Comparison of ENCODE assay signal across 8 mouse cellular contexts in the genomic region with DNA sequence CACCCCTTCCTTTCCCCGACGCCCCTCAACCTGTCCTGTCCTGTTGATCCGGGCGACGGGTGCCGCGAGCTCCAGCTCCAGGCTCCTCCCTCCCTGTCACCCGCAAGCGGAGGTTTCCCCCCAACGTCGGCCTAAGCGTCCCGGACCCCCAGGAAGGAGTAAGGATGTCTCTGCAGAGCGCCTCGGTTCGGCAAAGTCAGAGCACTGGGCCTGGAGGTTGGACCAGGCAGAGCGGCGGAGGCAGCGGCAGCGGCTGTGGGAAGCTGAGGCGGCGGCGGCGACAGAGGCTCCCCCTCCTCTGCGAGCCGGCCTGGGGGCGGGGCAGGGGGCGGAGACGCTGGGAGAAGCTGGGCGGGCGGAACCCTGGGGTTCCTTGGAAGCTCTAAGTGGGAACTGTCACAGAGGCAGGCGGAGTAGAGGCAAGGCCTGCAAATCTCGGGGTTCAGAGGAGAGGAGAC. TPM values are rescaled to one million over a fixed set of nuclear protein-coding genes. Genes with fewer than 3 reads are reported as not detected.
DNase-seq lines count a peak whose midpoint lies in the region; ATAC-seq and TF ChIP-seq lines count a peak whose summit lies in the region.

No protein-coding gene starts in this region.

- peaks cover 7% of the 10 kb centered on the region; the same call in 1 of the 2 replicates for H3K27me3 ChIP-seq in intestine, embryonic 15.5 days (replicated peaks)
- H3K27me3 ChIP-seq in limb, embryonic 10.5 days (ENCODE audit: low read depth, poor library complexity, severe bottlenecking), result peaks cover 100% of the 10 kb centered on the region
- peaks cover 99% of the 10 kb centered on the region for H3K27me3 ChIP-seq in midbrain, embryonic 10.5 days (ENCODE audit: low read depth, poor library complexity, severe bottlenecking)
- H3K27me3 ChIP-seq in small intestine, adult 2 months (ENCODE audit: control insufficient read depth, insufficient read depth, low read length), result 0 out of 2 replicates have a peak, but pooled peaks cover 4% of the 10 kb centered on the region

- peak overlapping the region; percentile 98 for H3K4me2 ChIP-seq in intestine, embryonic 15.5 days (replicated peaks)

- no peak for ATAC-seq in cerebellum, adult (ENCODE audit: insufficient number of reproducible peaks, low FRiP score, low TSS enrichment)
- peak; percentile 57 for ATAC-seq in intestine, embryonic 15.5 days

- H3K36me3 ChIP-seq in intestine, embryonic 15.5 days, result no peaks in the 10 kb centered on the region
- H3K36me3 ChIP-seq in limb, embryonic 10.5 days, result no peaks in the 10 kb centered on the region
- H3K36me3 ChIP-seq in midbrain, embryonic 10.5 days, result no peaks in the 10 kb centered on the region
- no peaks in the 10 kb centered on the region for H3K36me3 ChIP-seq in small intestine, adult 2 months (ENCODE audit: control insufficient read depth, insufficient read depth, low read length)

- peak overlapping the region; percentile 78 for H3K4me3 ChIP-seq in cortical plate, adult 2 months (ENCODE audit: insufficient read depth, low read length)
- H3K4me3 ChIP-seq in intestine, embryonic 15.5 days (replicated peaks), result peak overlapping the region; percentile 51
- H3K4me3 ChIP-seq in limb, embryonic 10.5 days, result peak overlapping the region; percentile 62
- H3K4me3 ChIP-seq in midbrain, embryonic 10.5 days, result peak overlapping the region; percentile 66
- H3K4me3 ChIP-seq in small intestine, adult 2 months (ENCODE audit: low read depth, low read length), result peak overlapping the region; percentile 64

- peak; percentile 54 for DNase-seq in cerebellum, adult 11-12 months
- peak; percentile 79 to 85 for DNase-seq in gastrocnemius, postnatal 4 days (ENCODE audit: low spot score in 2 of 2)
- DNase-seq in limb, embryonic 10.5 days (ENCODE audit: low spot score), result peak; percentile 86
- peak; percentile 83 for DNase-seq in midbrain, embryonic 10.5 days (ENCODE audit: low spot score)

- TF ChIP-seq POLR2A in cortical plate, adult 2 months (IDR thresholded peaks at IDR 0.05; ENCODE audit: extremely low read depth, insufficient read depth, low read length), result no peak
- TF ChIP-seq POLR2A in small intestine, adult 2 months (IDR thresholded peaks at IDR 0.05; ENCODE audit: low read depth, low read length), result peak; percentile 84

- no peak for TF ChIP-seq CTCF in cortical plate, adult 2 months (IDR thresholded peaks at IDR 0.05; ENCODE audit: extremely low read depth, insufficient read depth, low read length)
- TF ChIP-seq CTCF in small intestine, adult 2 months (IDR thresholded peaks at IDR 0.05; ENCODE audit: extremely low read depth, insufficient read length, insufficient replicate concordance, low read depth, low read length), result no peak

- H3K9ac ChIP-seq in intestine, embryonic 15.5 days, result peak overlapping the region; percentile 64

- WGBS in intestine, embryonic 15.5 days, result under 1% methylated on average over 33 of the region's 33 CpGs
- under 1% methylated on average over 33 of the region's 33 CpGs for WGBS in limb, embryonic 10.5 days
- WGBS in midbrain, embryonic 10.5 days, result under 1% methylated on average over 33 of the region's 33 CpGs
- WGBS in small intestine, adult 2 months, result under 1% methylated on average over 33 of the region's 33 CpGs

- peak overlapping the region; percentile 72 for H3K27ac ChIP-seq in cortical plate, adult 2 months (ENCODE audit: insufficient read depth, low read length)
- peak overlapping the region; percentile 79 for H3K27ac ChIP-seq in intestine, embryonic 15.5 days
- peak overlapping the region; percentile 66 for H3K27ac ChIP-seq in limb, embryonic 10.5 days
- peak overlapping the region; percentile 68 for H3K27ac ChIP-seq in midbrain, embryonic 10.5 days (replicated peaks)
- peak overlapping the region; percentile 17; the same call in 1 of the 2 replicates for H3K27ac ChIP-seq in small intestine, adult 2 months (ENCODE audit: insufficient read depth, low read depth, low read length)

- peaks cover 1% of the 10 kb centered on the region; the same call in 1 of the 2 replicates for H3K4me1 ChIP-seq in cortical plate, adult 2 months (ENCODE audit: control insufficient read depth, insufficient read depth, low read length)
- H3K4me1 ChIP-seq in intestine, embryonic 15.5 days (replicated peaks), result peaks cover 58% of the 10 kb centered on the region
- H3K4me1 ChIP-seq in limb, embryonic 10.5 days, result peaks cover 62% of the 10 kb centered on the region
- H3K4me1 ChIP-seq in midbrain, embryonic 10.5 days, result peaks cover 77% of the 10 kb centered on the region
- H3K4me1 ChIP-seq in small intestine, adult 2 months (ENCODE audit: control insufficient read depth, insufficient read depth, insufficient read length, low read length), result peaks cover 19% of the 10 kb centered on the region

- no peaks in the 10 kb centered on the region for H3K9me3 ChIP-seq in intestine, embryonic 15.5 days
- H3K9me3 ChIP-seq in limb, embryonic 10.5 days (replicated peaks), result no peaks in the 10 kb centered on the region
- peaks cover 5% of the 10 kb centered on the region; the same call in 1 of the 2 replicates for H3K9me3 ChIP-seq in midbrain, embryonic 10.5 days (replicated peaks)

RNA-seq across cellular contexts. Expression of a gene that starts 1.0 kb away (rescaled TPM):
- polyA plus RNA-seq in cortical plate, adult 2 months (2012; rRNA removed), result 17.3 and 17.6 TPM in 2 replicates
- total RNA-seq in gastrocnemius, postnatal 4 days (2021), result 10 to 100 TPM; 10.1 to 13.8 TPM
- 1.2 and 1.4 TPM in 2 replicates for polyA plus RNA-seq in intestine, embryonic 15.5 days (2015; fragmentation: Nextera tagmentation; extraction: Ambion mirVana)
- 0.40 and 0.55 TPM in 2 replicates for polyA plus RNA-seq in limb, embryonic 10.5 days (2016; fragmentation: Nextera tagmentation; extraction: Ambion mirVana)
- polyA plus RNA-seq in midbrain, embryonic 10.5 days (2016; fragmentation: Nextera tagmentation; extraction: Ambion mirVana), result 1.0 and 1.4 TPM in 2 replicates
- polyA plus RNA-seq in small intestine, adult 2 months (2012; rRNA removed), result 3.6 and 4.8 TPM in 2 replicates

RNA-seq across cellular contexts. Expression of a gene that starts 2.7 kb away (rescaled TPM):
- polyA plus RNA-seq in cortical plate, adult 2 months (2012; rRNA removed), result 0.06 TPM in 1 of 2 replicates, not detected in the other
- total RNA-seq in gastrocnemius, postnatal 4 days (2021), result not detected
- polyA plus RNA-seq in intestine, embryonic 15.5 days (2015; fragmentation: Nextera tagmentation; extraction: Ambion mirVana), result 31.2 and 31.4 TPM in 2 replicates
- polyA plus RNA-seq in limb, embryonic 10.5 days (2016; fragmentation: Nextera tagmentation; extraction: Ambion mirVana), result 1.4 and 1.5 TPM in 2 replicates
- 0.90 and 0.99 TPM in 2 replicates for polyA plus RNA-seq in midbrain, embryonic 10.5 days (2016; fragmentation: Nextera tagmentation; extraction: Ambion mirVana)
- 30.5 and 63.0 TPM in 2 replicates for polyA plus RNA-seq in small intestine, adult 2 months (2012; rRNA removed)

RNA-seq across cellular contexts. Expression of a gene that starts 6.9 kb away (rescaled TPM):
- polyA plus RNA-seq in cortical plate, adult 2 months (2012; rRNA removed), result 1.4 and 2.1 TPM in 2 replicates
- 100 to 1,000 TPM in 1 of 2 experiments, 10 to 100 TPM in 1; 95.1 to 110 TPM for total RNA-seq in gastrocnemius, postnatal 4 days (2021)
- 3.5 and 4.3 TPM in 2 replicates for polyA plus RNA-seq in intestine, embryonic 15.5 days (2015; fragmentation: Nextera tagmentation; extraction: Ambion mirVana)
- 0.87 and 2.5 TPM in 2 replicates for polyA plus RNA-seq in limb, embryonic 10.5 days (2016; fragmentation: Nextera tagmentation; extraction: Ambion mirVana)
- polyA plus RNA-seq in midbrain, embryonic 10.5 days (2016; fragmentation: Nextera tagmentation; extraction: Ambion mirVana), result 1.1 TPM in 2 replicates
- 5.5 and 8.7 TPM in 2 replicates for polyA plus RNA-seq in small intestine, adult 2 months (2012; rRNA removed)

RNA-seq across cellular contexts. Expression of a gene that starts 12.4 kb away (rescaled TPM):
- not detected in 2 replicates for polyA plus RNA-seq in cortical plate, adult 2 months (2012; rRNA removed)
- not detected for total RNA-seq in gastrocnemius, postnatal 4 days (2021)
- polyA plus RNA-seq in intestine, embryonic 15.5 days (2015; fragmentation: Nextera tagmentation; extraction: Ambion mirVana), result not detected in 2 replicates
- not detected in 2 replicates for polyA plus RNA-seq in limb, embryonic 10.5 days (2016; fragmentation: Nextera tagmentation; extraction: Ambion mirVana)
- polyA plus RNA-seq in midbrain, embryonic 10.5 days (2016; fragmentation: Nextera tagmentation; extraction: Ambion mirVana), result not detected in 2 replicates
- not detected in 2 replicates for polyA plus RNA-seq in small intestine, adult 2 months (2012; rRNA removed)

RNA-seq across cellular contexts. Expression of a gene that starts 15.6 kb away (rescaled TPM):
- not detected in 2 replicates for polyA plus RNA-seq in cortical plate, adult 2 months (2012; rRNA removed)
- total RNA-seq in gastrocnemius, postnatal 4 days (2021), result not detected
- polyA plus RNA-seq in intestine, embryonic 15.5 days (2015; fragmentation: Nextera tagmentation; extraction: Ambion mirVana), result not detected in 2 replicates
- polyA plus RNA-seq in limb, embryonic 10.5 days (2016; fragmentation: Nextera tagmentation; extraction: Ambion mirVana), result not detected in 2 replicates
- not detected in 2 replicates for polyA plus RNA-seq in midbrain, embryonic 10.5 days (2016; fragmentation: Nextera tagmentation; extraction: Ambion mirVana)
- not detected in 2 replicates for polyA plus RNA-seq in small intestine, adult 2 months (2012; rRNA removed)

Comparison
In these comparisons a context has a peak if more than half of its experiments do, and no peak if none do; other contexts are left out.
1. H3K27ac ChIP-seq: peak in every context shown above with its lines; median percentile 79 in intestine, embryonic 15.5 days; 72 in cortical plate, adult 2 months; 68 in midbrain, embryonic 10.5 days; 66 in limb, embryonic 10.5 days; 17 in small intestine, adult 2 months.
2. RNA of a gene that starts 2.7 kb away (polyA plus RNA-seq): 30.5 to 63.0 TPM in small intestine, adult 2 months and 31.2 to 31.4 TPM in intestine, embryonic 15.5 days; 1.4 to 1.5 TPM in limb, embryonic 10.5 days, 0.90 to 0.99 TPM in midbrain, embryonic 10.5 days and 0.06 TPM in cortical plate, adult 2 months; every median in the first group is over 10 times any median in the second.
3. Peak in every context shown above with its lines, with median percentiles within 50 percentile points of each other: DNase-seq and H3K4me3 ChIP-seq.